Mouse (Mus musculus) mouse trophoblast stem cell (cell line): ENCODE results near the gene Hist1h3g.
"Not testable (repeated sequence)": the region's sequence is repeated elsewhere in the genome, so short reads cannot be mapped to it uniquely, and the experiment has no call there.

Experiments used
- in situ Hi-C, 2 experiments: fragments of 300-500 bp; cut with MseI, MboI; formaldehyde crosslinking; loops; 2 replicates in 1 of 2; 3 replicates in 1 of 2; pipeline ENCODE4 v1.15.1; 2025

Gene Hist1h3g

DNA sequence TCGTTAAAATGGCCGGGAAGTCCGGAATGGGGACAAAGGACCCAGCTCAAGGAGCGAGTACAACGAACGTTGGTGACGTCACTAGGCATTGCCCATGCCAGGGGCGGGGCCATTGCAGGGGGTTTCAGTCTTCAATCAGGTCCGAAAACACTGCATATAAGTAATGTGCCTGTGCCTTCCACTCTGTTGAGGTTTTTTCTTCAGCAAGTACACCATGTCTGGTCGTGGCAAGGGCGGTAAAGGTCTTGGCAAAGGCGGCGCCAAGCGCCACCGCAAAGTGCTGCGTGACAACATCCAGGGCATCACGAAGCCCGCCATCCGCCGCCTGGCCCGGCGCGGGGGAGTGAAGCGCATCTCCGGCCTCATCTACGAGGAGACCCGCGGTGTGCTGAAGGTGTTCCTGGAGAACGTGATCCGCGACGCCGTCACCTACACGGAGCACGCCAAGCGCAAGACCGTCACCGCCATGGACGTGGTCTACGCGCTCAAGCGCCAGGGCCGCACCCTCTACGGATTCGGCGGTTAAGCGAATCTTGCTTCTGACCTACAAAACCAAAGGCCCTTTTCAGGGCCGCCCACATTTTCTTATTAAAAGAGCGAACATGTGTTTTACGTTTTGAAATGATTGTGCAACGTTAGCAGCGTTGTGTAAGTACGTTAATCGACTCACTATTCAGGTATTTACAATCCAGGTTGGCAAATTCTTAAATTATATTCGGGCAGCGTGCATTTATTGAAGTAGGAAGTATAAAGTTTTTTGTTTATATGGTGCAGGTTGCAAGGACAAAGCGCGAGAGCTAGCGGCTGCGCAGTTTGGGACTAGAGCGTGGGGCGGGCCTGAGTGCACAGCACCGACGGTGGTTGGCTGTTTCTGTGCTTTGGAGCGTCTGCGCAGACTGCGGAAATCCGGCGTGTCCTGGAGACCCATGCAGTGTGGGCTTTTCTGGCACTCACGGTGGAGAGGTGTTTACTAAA, 4.0 kb upstream of the Hist1h3g start, which contains the start of gene Hist1h4h:
Hist1h4h (plus strand) TSS at position 150 of the 975 bp plus-strand sequence.
- in situ Hi-C loops: no loop called here

GRCm38 (mm10) chr13:23532262-23533075, 2.8 kb upstream of the Hist1h3g start:
- in situ Hi-C loops: no loop called here

GRCm38 (mm10) chr13:23533560-23534367, 1.5 kb upstream of the Hist1h3g start, which contains the start of gene Hist1h2af:
Hist1h2af (plus strand) TSS chr13:23533906.
- in situ Hi-C loops: not testable (repeated sequence)

DNA sequence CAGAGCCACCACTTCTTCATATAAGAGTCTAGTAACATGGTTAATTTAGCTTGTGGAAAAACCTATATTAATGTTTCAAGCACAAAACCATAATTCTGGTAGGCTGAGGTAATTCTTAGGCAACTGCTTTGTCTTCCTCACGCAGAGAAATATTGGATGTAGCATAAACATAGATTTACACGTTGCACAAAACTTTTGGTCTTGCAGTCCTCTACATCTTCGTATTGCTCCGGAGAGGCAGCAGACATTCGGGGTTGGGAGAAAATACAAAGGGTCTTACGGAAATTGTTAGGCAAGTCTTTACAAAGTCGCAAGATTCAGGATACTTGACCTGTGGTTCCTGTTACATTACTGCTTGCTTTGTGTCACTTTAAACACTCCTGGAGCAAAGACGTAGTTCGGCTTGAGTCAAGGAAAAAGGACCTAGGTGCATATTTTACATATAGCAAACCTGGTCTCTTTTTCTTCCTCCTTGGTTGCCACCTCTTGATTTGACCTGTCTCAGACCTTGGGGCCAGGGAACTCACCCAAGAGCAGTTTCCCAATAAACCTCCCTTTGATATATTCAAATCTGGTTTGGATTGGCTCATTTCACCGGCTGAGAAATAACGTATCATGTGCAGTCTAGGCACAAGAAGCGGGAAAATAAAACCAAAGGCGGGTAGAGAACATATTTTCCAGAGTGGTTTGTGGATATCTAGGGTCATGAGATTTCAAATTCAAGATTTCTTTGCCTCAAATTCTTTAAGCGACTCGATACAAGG, 672 bp upstream of the Hist1h3g start:
- in situ Hi-C loops: no loop called here

- in situ Hi-C loops: no loop called here
Observed at GRCm38 (mm10) chr13:23536076-23536822, 1.0 kb downstream of the Hist1h3g start.

GRCm38 (mm10) chr13:23537006-23537710, 1.9 kb downstream of the Hist1h3g start:
- in situ Hi-C loops: no loop called here

- in situ Hi-C loops: no loop called here
Observed at GRCm38 (mm10) chr13:23538249-23538648, 3.0 kb downstream of the Hist1h3g start.

DNA sequence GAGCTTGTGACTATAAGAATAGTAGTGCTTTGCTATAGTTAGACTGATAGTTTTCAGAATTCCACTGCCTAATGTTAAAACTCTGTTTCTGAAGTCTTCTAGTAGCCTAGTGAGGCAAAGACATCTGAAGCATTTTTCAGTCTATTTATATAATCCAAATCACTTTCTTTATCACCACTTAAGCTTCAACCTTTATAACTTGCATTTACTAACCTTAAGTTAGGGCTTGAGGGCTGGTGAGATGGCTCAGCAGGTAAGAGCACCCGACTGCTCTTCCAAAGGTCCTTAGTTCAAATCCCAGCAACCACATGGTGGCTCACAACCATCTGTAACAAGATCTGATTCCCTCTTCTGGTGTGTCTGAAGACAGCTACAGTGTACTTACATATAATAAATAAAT, 4.6 kb downstream of the Hist1h3g start:
- in situ Hi-C loops: not testable (repeated sequence)

DNA sequence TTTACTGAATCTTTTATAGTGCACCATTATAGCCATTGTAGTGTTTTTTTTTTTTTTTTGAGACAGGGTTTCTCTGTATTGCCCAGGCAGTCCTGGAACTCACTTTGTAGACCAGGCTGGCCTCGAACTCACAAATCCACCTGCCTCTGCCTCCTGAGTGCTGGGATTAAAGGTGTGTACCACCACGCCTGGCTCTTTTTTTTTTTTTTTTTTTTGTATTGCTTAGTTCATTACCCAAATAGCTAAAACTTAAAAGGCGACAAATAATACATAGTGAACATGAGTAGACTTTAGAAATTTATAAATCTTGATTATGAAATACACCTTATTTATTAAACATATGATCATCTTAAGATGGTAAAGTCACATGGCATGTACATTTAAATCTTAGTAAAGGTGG, 6.3 kb downstream of the Hist1h3g start:
- in situ Hi-C loops: no loop called here

- in situ Hi-C loops: not testable (repeated sequence)
Observed at GRCm38 (mm10) chr13:23542225-23542980, 7.2 kb downstream of the Hist1h3g start.

GRCm38 (mm10) chr13:23542999-23543607, 7.9 kb downstream of the Hist1h3g start, which contains the start of gene Hist1h2bh:
Hist1h2bh (minus strand) TSS chr13:23543392.
- in situ Hi-C loops: not testable (repeated sequence)

DNA sequence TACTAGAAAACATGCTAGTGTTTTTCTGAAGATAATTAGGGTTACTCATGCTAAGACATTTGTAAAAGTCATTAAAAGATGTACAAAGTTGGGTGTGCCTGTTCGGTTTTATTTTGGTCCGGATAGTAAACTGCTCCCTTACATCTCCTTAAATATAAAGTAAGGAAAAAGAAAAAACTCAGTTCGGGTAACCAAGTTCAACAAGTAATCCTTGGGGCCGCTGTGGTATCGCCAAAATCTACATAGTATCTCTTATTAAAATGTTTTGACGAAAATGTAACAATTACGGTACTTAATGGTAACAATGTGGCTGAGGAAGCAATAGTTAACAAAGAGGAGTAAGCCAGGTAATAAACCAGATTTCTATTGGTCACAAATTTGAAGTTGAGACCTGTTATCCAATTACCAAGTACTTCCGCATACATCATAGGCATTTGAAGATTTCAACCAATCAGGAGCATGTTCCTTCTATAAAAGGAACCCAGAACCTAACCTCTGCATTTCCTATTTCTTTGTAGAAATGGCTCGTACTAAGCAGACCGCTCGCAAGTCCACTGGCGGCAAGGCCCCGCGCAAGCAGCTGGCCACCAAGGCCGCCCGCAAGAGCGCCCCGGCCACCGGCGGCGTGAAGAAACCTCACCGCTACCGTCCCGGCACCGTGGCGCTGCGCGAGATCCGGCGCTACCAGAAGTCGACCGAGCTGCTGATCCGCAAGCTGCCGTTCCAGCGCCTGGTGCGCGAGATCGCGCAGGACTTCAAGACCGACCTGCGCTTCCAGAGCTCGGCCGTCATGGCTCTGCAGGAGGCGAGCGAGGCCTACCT, 9.0 kb downstream of the Hist1h3g start, which contains the start of gene Hist1h3f:
Hist1h3f (plus strand) TSS at position 88 of the 822 bp plus-strand sequence.
- in situ Hi-C loops: no loop called here

- in situ Hi-C loops: not testable (repeated sequence)
Observed at GRCm38 (mm10) chr13:23544787-23545120, 9.5 kb downstream of the Hist1h3g start.

DNA sequence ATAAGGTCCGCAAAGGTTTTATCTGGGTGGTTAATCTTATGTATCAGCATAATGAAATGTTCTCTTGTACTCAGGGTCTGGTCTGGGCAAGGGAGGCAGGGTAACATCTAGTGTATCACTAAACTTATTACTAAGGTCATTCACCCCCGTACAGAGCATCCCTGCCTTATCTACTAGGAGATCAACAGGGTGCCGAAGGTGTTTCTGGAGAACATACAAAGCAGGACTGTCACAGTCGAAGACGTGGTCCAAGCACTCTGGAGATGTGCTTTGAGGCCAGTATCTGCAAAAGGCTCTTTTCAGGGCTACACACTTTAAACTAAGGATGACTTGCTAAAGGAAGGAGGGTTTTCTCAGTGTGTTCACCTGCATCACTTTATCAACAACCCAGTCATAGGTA, 11.5 kb downstream of the Hist1h3g start:
- in situ Hi-C loops: no loop called here

GRCm38 (mm10) chr13:23550761-23551145, 15.5 kb downstream of the Hist1h3g start:
- in situ Hi-C loops: no loop called here

GRCm38 (mm10) chr13:23551146-23551834, 16.1 kb downstream of the Hist1h3g start, which contains the start of gene Hist1h4f:
Hist1h4f (minus strand) TSS chr13:23551648.
- in situ Hi-C loops: not testable (repeated sequence)
